Mouse (Mus musculus): ENCODE measurements around the gene Scn10a.

The Scn10a gene

DNA sequence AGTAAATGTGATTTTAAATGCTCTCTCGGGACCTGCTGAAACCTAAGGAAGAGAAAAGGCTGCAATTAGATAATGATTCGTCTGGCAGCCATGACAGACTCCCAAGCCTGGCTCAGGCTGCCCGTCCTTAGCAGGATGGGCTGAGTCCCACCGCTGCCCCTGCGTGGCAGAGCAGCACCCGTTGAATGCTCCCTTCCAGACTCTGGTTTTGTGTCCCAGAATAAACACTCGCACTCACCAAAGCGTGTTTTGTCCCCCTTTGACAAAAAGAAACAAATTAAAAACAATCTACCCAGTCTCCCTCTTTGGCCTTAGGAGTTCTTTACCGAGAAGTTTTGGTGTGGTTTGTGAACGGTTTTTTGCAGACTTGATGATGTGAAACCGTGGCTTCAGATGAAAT lies at the start of gene Scn10a:
Gene Scn10a (minus strand): TSS at position 101 of the 400 bp plus-strand sequence.
- no peak for DNase-seq

DNA sequence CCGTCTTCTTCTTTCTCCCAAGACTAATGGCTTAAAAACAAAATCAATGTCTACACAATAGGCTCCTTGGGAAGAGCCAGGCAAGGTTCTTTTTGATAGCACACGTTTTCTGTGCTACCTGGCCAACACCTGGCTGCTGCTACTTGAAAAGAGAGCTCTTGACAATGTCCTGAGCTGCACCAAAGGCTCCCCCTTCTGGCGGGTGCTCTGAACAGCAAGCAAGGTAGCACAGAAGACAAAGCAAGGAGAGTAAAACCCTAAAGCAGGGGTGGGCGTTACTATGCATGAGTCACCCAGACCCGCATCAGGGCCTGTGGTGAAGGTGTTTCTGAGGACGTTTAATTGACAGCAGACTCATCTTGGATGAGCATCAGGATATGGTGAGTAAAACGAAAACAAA lies 49.5 kb upstream of the Scn10a start:
- DNase-seq: peak; percentile 46

DNA sequence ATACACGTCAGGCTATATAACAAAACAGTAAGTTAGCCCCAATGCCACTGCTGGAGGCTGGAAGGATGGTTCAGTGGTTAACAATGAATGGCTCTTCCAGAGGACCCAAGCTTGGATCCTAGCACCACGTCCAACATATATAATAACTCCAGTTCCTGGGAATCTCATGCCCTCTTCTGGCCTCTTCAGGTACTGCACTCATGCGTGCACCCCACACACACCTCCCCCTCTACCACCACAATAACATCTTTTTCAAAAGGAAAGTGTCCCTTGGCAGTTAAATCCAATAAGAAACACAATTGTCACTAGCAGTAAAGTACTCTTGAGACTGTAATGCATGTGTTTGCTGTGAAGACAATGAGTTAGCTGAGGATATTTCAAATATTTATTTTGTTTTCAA lies 41.1 kb upstream of the Scn10a start:
- DNase-seq: no peak

DNA sequence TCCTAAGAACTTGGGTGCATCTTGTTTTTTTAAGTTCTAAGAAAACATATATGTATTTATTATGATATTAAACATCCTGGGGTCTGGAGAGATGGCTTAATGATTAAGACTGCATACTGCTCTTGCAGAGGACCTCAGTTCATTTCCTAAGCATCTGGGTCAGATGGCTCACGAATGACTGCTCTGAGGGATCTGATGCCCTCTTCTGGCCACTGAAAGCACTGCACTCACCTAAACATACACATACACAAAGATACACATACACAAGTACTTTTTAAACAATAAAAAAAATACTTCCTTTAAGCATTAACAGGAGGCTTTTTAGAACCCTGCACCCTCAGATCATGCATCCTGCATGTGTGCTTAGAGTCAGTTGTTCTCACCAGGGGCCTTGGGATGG lies 40.3 kb upstream of the Scn10a start:
- no peak for DNase-seq

- DNase-seq: peak; percentile 13
Measured at GRCm38 (mm10) chr9:119751507-119751906, 32.4 kb upstream of the Scn10a start.

DNA sequence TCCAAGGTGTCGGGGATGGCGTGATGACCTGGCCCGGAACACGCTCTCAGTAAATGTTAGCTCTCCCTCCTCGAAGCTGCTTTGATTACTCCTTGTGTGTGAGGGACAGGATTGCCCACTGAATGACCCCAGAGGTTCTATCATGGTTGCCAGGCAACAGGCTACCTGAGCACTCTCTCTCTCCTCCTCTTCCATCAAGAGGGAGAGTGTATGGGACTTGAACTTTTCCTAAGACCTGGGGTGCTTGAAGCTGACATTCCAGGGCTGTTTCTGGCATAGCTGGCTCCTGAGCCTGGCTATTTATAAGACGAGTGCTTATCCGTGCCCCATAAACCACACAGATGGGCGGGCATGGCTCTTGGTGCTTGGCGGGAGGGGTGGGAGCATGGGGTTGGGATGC lies 30.0 kb upstream of the Scn10a start:
- no peak for DNase-seq

GRCm38 (mm10) chr9:119743900-119744299 lies 24.8 kb upstream of the Scn10a start:
- DNase-seq: peak; percentile 4

GRCm38 (mm10) chr9:119743312-119743711 lies 24.2 kb upstream of the Scn10a start:
- DNase-seq: no peak

- DNase-seq: no peak
Measured at GRCm38 (mm10) chr9:119741101-119741786, 22.1 kb upstream of the Scn10a start.

DNA sequence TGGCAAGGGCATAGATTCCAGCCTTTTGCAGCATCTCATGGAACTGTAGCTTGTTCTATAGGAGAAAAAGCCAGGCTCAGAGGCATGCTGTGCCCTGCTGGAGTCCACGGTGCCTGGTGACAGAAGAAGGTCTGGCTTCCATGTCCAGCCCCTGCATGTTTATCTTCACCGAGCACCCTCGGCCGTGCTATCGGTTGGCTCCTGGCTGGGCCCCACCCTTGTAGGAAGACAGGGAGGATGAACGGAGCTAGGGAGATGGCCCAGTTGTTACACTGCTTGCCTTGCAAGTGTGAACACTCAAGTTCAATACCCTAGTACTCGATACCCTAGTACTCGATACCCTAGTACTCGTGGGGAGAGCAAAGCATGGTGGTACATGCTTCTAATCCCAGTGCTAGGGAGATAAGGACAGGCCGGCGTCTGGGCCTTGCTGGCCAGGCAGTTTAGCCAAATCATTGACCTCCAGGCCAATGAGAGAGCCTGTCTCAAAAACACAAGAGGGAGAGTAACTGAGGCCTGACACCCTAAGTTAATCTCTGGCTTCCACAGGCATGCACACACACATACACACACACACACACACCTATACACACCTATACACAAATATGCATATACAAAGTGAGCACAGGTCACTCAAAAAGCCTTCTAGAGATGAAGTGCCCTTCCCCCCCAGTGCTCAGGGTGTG lies 9.4 kb upstream of the Scn10a start:
- DNase-seq: no peak

DNA sequence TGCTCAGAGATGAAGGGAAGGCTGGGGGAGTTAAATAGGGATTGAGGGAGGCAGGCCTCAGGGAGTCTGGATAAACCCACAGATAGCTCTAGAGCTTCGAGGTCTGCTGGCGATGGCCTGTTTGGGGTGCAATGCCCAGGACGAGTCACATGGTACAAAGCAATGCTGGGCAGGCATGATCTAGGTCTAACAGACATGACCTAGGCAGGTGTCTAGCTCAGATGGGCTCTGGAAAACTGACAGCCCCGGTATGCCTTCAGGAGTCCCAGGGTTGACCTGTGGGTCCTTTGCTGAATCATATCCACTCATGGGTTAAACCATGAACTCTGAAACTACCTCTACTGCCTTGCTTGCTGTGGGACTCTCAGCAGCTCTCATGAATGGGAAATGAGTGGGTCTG lies 7.9 kb upstream of the Scn10a start:
- no peak for DNase-seq

- DNase-seq: no peak
Measured at GRCm38 (mm10) chr9:119725293-119725862, 6.3 kb upstream of the Scn10a start.

GRCm38 (mm10) chr9:119706700-119707099 lies 12.4 kb downstream of the Scn10a start:
- DNase-seq: peak; percentile 77

GRCm38 (mm10) chr9:119691505-119691904 lies 27.6 kb downstream of the Scn10a start:
- DNase-seq: no peak

DNA sequence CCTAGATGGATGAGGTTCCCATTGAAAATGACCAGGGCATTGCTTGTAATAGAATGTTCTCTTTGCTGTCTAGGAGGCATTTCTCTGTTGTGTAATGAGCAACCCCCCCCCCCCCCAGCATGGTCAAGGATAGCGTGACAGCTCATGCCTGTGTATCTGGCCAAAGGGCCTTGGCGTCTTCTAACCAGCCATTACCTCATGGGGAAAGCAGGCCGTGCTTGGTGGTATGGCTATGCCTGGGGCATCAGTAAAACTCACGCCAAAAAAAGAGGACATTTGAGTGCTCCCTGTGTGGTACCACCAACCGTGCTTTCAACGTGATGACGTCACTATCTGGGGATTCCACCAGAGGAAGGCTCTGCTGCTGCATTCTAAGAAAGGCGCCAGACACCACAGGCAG lies 28.1 kb downstream of the Scn10a start:
- DNase-seq: no peak

GRCm38 (mm10) chr9:119687893-119688292 lies 31.2 kb downstream of the Scn10a start:
- no peak for DNase-seq

DNA sequence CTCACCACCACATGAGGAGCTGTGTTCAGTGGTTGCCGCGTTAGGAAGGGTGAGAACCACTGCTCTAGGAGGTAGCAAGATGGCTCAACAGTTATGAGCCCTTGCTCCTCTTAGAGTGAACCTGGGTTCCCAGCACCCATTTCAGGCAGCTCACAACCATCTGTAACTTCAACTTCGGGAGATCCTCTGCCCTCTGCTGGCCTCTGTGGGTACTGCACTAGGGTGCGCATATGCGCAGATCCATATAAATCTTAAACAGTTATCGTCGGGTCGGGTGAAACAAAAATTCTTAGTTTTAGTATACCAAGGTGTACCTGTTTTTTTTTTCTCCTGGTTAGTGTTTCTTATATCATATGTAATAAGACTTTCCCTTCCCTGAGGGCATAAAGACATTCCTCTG lies 32.9 kb downstream of the Scn10a start:
- DNase-seq: no peak

DNA sequence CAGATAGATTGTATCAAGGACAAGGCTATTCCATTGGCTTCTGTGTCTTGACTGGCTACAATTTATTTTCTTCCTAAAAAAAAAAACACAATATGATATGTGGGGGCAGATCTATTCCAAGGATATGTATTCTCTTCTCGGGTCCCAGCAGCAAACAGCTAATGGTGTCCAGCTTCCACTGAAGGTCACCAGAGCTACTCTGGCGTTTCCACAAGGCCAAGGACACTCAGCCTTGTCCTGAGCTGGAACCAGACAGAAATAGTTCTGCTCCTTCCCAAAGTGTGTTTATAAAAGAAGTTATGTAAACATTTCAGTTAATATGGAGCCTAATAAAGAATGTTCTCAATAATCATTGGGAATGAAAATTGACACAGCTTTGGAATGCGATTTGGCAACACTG lies 38.2 kb downstream of the Scn10a start:
- DNase-seq: no peak

DNA sequence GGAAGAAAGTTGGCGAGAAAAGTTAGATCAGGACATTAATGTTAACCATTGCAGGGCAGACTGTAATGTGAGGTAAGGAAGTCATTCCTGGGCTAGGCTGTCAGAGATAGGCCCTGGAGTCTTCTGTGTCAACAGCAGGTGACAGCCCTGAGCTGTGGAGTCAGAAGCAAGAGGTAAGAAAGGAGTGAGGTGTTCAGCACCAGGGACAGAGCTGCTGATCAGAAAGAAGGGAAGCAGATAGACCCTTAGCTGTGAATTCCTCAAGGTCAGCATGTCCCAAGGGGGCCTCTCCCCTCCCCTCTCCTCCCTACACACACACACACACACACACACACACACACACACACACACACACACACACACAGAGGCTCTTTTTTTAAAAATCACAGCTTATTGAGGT lies 55.0 kb downstream of the Scn10a start:
- no peak for DNase-seq

GRCm38 (mm10) chr9:119656111-119656510 lies 63.0 kb downstream of the Scn10a start:
- peak; percentile 13 for DNase-seq

GRCm38 (mm10) chr9:119653758-119654157 lies 65.4 kb downstream of the Scn10a start:
- no peak for DNase-seq

DNA sequence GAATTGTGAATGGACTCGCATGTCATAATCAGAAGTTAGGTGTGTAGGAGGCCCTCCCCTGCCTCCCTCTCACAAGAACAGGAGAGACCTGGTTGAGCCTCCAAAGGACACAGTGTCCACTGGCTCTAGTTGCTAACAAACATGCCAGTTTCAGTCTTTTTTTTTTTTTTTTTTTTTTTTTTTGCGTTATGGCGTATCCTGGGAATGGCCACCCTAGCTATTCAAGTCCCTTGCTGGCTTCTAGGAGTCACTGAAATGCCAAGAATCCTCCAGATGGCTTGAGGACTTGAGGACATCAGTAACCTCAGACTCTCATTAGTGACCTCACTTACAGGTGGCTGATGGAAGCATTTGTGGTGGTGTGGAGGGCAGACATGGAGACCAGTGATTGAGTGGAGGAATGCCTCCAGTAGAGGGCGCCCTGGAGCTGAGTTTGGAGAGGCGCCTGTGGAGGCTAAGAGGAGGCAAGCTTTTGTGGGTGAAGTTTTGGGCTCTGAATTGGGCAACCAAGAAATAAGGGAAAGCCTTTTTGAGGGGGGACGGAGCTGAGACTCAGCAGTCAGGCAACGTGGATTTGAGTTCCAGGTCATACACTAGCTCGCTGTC lies 72.1 kb downstream of the Scn10a start:
- peak; percentile 77 for DNase-seq

DNA sequence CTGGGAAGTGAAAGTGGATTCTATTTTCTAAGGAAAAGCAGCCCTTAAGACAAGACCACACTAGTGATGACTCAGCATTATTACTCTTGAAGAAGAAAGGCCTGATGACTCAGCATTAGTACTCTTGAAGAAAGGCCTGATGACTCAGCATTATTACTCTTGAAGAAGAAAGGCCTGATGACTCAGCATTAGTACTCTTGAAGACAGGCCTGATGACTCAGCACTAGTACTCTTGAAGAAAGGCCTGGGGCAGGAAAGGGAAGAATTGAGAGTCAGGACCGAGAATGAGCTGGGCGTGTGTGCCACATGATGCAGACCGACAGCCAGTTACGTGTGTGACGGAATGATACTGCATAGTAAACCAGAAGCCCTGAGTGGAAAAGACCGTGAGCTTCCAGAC lies 77.1 kb downstream of the Scn10a start:
- DNase-seq: no peak

Measured in lung, postnatal 14 days (tissue).